Mouse (Mus musculus) heart, adult 8-10 months (tissue): Measurements from ENCODE around the gene Igf2. TPM values are rescaled to one million over a fixed set of nuclear protein-coding genes. Genes with fewer than 3 reads are reported as not detected.
A peak's percentile ranks its signal among the peaks of the same experiment; 100 is the strongest.

ENCODE experiments used
- DNase-seq: peaks from one replicate; pipeline ENCODE4 v3.0.0; 2022; ENCODE audit warnings: low spot score
- total RNA-seq, 4 experiments: library from RNA; stranded (reverse); gene quantifications; 2 replicates each; pipeline ENCODE4 v1.2.4; 2022

Igf2 gene
- 10 to 100 TPM; 53.1 to 76.2 (median 63.4) TPM for total RNA-seq

- no peak for DNase-seq
Observed at GRCm38 (mm10) chr7:142666659-142667058, at the start of gene Igf2. TSS of gene Igf2 (minus strand) at chr7:142666816.

GRCm38 (mm10) chr7:142714783-142715498 is 48.3 kb upstream of the Igf2 start:
- DNase-seq: peak; percentile 46

- DNase-seq: no peak
Observed at GRCm38 (mm10) chr7:142706873-142707272, 40.3 kb upstream of the Igf2 start.

- peak; percentile 81 for DNase-seq
Observed at GRCm38 (mm10) chr7:142699334-142699860, 32.8 kb upstream of the Igf2 start.

DNA sequence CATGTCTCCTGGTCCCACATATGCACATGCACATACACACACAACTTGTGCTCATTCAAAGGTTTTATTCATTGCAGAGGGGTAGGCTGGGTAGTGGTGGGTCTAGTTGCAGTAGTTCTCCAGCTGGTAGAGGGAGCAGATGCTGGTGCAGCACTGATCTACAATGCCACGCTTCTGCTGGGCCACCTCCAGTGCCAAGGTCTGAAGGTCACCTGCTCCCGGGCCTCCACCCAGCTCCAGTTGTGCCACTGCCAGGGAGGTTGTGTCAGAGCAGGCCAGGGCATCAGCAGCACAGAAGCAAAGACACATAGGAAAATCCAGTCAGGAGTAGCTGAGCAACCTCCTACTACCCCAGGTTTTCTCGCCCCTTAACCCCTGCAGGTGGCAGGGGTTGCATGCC is 12.0 kb upstream of the Igf2 start:
- DNase-seq: peak; percentile 49

GRCm38 (mm10) chr7:142675644-142676043 is 9.0 kb upstream of the Igf2 start:
- DNase-seq: peak; percentile 29

DNA sequence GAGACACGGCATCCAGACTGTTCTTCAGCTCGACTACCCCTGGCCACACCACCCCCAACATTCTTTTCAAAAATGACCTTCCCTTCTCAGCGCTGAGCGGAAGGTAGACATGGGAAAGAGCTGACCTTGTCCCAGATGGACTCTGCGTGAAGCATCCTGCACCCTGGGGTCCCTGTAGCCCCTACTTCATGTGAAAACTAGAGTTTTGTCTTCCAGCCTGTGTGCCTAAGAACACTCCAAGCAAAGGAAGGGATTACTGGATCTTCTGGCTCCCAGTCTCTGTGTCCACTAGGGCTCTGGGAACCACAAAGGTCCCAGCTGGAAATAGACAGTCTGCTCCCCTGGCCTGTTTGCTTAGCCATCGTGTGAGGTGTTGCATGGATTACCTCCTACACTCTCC is 8.5 kb upstream of the Igf2 start:
- DNase-seq: no peak

GRCm38 (mm10) chr7:142672120-142672519 is 5.5 kb upstream of the Igf2 start:
- DNase-seq: peak; percentile 38

DNA sequence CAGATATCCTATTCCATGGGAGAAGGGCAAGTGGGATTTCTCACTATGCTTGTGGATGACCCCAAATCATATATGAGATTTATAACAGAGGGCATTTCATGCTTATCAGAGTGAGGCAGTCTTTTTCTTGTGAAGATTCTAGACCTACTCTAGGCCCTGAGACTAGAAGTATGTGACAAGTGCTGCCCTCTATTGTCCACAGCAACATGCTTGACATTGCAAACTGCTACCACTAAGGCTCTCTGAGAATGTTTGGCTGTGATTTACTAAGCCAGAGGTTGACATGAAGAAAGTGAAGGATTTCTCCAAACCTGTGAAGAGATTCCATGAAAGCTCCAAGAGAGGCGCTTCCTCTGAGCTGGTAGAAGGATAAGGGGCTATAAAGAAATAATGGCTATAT is 4.5 kb upstream of the Igf2 start:
- DNase-seq: no peak

GRCm38 (mm10) chr7:142669751-142670625 is 3.4 kb upstream of the Igf2 start, which contains the start of gene Gm49394:
TSS of gene Gm49394 (minus strand) at chr7:142669942.
- DNase-seq: no peak

- no peak for DNase-seq
Observed at GRCm38 (mm10) chr7:142668328-142668727, 1.7 kb upstream of the Igf2 start.

DNA sequence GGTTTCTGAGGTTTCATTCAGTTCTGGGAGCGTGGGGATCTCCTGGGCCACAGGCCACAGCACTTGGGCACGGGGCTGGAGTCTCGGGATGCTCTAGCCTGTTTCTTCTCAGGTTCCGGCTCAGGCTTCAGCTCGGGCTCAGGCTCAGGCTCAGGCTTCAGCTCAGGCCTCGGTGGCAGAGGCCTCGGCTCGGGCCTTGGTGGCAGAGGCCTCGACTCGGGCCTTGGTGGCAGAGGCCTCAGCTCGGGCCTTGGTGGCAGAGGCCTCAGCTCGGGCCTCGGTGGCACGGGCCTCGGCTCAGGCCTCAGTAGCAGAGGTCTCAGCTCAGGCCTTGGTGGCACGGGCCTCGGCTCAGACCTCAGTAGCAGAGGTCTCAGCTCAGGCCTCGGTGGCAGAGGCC is 905 bp upstream of the Igf2 start:
- DNase-seq: no peak

DNA sequence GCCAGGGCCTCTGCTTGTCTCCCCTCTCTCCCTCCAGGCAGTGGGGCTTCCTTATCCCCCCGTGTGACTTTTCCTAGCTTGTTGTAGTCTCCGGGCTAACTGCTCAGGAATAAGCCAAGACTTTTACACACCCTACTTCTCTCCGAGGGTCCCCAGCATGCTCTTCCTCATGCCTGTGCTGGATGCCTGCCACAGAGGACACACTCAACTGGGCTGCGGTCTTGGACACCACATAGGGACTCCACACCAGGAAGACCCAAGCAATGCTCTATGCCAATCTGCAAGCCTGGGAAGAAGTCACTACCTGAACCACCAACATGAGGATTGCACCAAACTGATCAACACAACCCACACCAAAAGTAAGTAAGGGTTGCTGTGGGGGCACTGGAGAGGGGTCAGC is 507 bp downstream of the Igf2 start:
- no peak for DNase-seq

- no peak for DNase-seq
Observed at GRCm38 (mm10) chr7:142665364-142665763, 1.3 kb downstream of the Igf2 start.

GRCm38 (mm10) chr7:142664465-142665029 is 2.1 kb downstream of the Igf2 start:
- no peak for DNase-seq

DNA sequence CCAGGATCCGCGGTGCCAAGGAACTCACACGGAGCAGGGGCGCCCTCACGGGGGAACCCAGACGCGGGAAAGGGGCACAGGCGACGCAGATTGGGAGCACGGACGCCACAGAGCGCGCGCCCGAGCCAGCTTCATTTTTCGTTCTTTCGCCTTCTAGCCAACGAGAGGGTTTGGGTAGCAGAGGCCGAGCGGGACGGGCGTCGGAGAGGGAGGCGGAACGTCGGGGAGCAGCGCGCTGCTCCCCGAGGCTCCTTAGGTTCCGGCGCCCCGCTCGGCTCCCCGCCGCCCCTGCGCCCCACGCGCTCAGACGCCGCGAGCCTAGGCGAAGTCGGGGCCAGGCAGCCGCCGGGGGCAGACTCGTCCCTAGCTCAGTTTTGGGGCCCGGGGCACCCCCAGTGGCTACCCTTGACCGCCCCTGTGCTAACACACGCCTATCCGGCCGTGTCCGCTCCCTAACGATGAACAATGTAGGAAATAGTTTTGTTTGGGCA is 2.6 kb downstream of the Igf2 start:
- DNase-seq: no peak

GRCm38 (mm10) chr7:142663151-142663550 is 3.5 kb downstream of the Igf2 start:
- no peak for DNase-seq

DNA sequence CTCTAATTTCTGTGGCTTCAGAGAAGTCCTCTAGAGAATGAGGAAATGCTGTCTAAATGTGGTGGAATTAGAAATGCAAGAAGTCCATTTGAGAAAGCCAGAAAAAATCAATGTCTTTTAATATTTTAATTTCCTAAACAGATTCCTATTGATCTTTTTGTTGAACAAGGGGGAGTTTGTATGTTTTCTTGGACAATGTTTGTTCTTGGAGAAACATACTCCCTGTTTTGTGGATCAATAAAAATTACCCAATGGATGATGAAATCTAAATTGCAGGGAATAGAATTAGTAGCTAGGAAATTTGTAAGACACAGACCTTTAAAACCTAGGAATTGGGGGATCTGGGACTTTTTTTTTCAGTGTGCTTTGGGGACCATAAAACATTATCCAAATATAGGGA is 4.8 kb downstream of the Igf2 start:
- DNase-seq: no peak

DNA sequence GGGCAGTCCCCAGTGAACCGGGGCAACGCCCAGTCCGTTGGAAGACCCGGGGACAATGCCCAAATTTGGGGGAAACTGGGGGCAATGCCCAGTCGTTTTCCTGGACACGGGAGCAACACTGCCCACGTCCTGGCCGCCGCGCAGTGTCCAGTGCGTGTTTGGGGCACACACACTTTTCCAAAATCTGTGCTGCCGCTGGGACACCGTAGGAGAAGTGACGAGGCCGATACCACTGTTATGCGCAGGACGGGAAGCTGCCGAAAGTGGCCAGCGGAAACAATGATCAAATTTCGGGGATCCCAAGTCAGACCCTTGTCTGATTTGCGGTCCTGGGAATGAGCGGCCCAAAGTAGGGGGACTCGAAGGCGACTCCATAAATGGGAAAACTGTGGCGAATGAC is 5.6 kb downstream of the Igf2 start:
- no peak for DNase-seq

DNA sequence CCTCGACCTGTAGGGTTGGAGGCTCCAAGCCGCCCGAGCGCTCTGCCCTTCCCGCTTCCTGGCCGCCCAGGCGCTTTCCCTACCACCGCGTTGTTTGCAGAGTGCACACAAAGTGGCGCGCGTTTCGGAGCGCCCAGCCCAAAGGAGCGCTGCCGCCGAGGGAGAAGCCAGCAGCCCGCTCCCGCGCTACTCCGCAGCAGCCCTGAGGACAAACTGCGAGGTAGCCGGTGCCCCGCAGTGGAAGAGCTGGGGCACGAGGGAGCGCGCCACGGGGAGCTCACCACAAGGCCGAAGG is 6.0 kb downstream of the Igf2 start:
- no peak for DNase-seq

DNA sequence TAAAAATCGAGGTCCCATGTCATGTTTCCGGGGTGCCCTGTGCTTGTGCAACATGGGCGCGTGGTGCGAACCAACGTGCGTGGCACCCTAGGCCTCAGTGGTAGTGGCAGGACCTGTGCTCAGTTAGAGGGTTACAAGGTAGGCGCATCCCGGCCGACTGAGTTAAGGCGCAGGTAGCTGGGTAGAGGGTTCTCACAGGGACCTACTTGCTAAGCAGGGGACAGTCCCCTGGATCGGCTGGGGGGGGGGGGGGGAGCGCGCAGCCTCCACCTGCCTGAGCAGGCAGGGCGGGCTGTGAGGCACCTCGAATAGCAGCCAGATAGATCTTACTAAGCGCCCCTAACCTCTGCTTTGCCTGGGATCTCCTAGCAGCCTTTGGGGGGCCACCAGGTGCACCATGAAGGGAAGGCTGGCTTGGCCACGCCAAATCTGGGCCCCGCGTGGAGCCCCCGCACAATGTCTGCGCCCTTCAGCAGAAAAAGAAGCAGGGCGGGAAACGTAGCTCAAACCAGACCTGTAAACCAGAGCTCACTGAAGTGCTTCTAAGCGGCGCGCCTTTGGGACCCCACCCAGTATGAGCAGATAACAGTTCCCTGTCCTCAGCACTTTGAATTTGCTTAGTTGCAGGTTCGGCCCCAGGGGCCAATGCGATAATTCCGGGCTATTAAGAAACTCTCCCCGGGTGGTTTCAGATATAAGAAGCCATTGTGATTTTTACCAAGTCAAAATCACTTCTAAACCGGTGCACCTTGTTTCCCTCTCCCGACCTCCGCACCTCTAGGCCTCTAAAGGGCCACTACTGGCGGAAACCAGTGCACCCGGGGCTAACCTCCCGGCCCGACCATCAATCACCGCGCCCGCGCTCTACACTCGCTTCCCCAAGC is 6.6 kb downstream of the Igf2 start:
- DNase-seq: no peak
